Mouse (Mus musculus): Measurements from ENCODE around the gene Terf2ip. TPM values are rescaled to one million over a fixed set of nuclear protein-coding genes. Genes with fewer than 3 reads are reported as not detected.

Gene Terf2ip
- total and polyA plus RNA-seq, 3 experiments = 9.4 to 13.7 (median 12.4) TPM

DNA sequence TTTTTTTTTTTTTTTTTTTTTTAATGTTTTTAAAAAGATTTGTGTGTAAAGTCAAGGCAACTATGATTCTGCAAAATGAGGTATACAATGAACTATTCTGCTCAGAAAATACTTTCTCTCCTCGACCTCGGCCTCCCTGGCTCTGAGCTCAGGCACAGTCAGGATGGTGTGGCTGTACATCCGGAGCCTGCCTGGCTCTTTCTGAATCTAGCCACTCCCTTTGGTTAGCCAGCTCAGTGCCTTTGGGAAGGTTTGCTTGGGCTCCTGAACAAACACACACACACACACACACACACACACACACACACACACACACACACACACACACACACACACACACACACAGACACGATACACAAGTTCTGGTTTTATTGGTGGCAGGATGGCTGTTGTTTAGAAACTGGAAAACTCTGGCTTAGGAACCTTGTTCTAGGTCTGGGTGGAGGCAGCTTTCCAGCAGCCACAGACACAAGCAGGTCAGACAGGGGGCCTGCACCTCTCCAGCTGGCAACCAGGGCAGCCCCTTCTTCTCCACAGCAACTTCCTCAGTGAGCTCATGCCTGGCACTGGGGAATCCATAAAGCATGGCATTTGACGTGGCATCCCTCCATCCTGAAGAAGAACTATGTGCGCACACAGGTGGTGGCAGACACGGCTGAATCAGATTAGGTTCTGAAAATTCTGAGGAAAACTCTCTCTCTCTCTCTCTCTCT is 46.2 kb upstream of the Terf2ip start:
- no peaks in the 10 kb centered on the region for H3K79me2 ChIP-seq (replicated peaks; ENCODE audit: control insufficient read depth, extremely low read depth, insufficient read depth, poor library complexity, severe bottlenecking)
- in situ Hi-C loops (cut with MboI; ENCODE audit: low pct_ligation_motif_present, low pct_unique_long_range_greater_than_20kb, low sequenced_read_pairs) (no loop called here), dilution Hi-C loops (cut with MboI; ENCODE audit: extremely low pct_ligation_motif_present, extremely low pct_unique_long_range_greater_than_20kb, low sequenced_read_pairs) (no loop called here)
- peaks cover 3 to 15% of the 10 kb centered on the region in 2 experiments; a peak in 2 of 4 replicates for H3K4me1 ChIP-seq (ENCODE audit: control insufficient read depth in 1 of 2, insufficient read depth in 2 of 2)
- no peaks in the 10 kb centered on the region for H3K9me3 ChIP-seq (replicated peaks; ENCODE audit: low read length)
- H3K36me3 ChIP-seq (replicated peaks in 1 of 2; ENCODE audit: control insufficient read depth in 1 of 2, insufficient read depth in 1 of 2, low read length in 1 of 2) = peaks cover 11 to 65% of the 10 kb centered on the region in 2 experiments
- no peak overlapping the region for H3K9ac ChIP-seq (ENCODE audit: insufficient read depth, low read depth)
- no peak overlapping the region for H3K4me2 ChIP-seq (ENCODE audit: insufficient read depth, low read depth, poor library complexity, severe bottlenecking)
- H3K4me3 ChIP-seq (replicated peaks in 1 of 3; ENCODE audit: low read depth in 2 of 3, low read length in 2 of 3, poor library complexity in 1 of 3) = no peak overlapping the region
- H3K27me3 ChIP-seq (replicated peaks) = no peaks in the 10 kb centered on the region
- no peak for DNase-seq (ENCODE audit: extremely low read depth)
- H3K27ac ChIP-seq (ENCODE audit: insufficient read depth, low read depth) = no peak overlapping the region
- TF ChIP-seq JUND (conservative IDR thresholded peaks at IDR 0.05; ENCODE audit: low read depth, low read length) = no peak
- no peak for TF ChIP-seq SIN3A (IDR thresholded peaks at IDR 0.05; ENCODE audit: low read length)
- no peak for TF ChIP-seq MAX (IDR thresholded peaks at IDR 0.05; ENCODE audit: low read length)
- no peak for TF ChIP-seq JUN (IDR thresholded peaks at IDR 0.05; ENCODE audit: insufficient read depth, low read depth, low read length)
- TF ChIP-seq POLR2A (IDR thresholded peaks at IDR 0.05; ENCODE audit: low read depth, low read length) = no peak
- no peak for TF ChIP-seq CTCF (conservative IDR thresholded peaks at IDR 0.05 in 1 of 2, IDR thresholded peaks at IDR 0.05 in 1 of 2; ENCODE audit: low read depth in 2 of 2, low read length in 2 of 2)
- TF ChIP-seq PAX5 (IDR thresholded peaks at IDR 0.05; ENCODE audit: low read length) = no peak

DNA sequence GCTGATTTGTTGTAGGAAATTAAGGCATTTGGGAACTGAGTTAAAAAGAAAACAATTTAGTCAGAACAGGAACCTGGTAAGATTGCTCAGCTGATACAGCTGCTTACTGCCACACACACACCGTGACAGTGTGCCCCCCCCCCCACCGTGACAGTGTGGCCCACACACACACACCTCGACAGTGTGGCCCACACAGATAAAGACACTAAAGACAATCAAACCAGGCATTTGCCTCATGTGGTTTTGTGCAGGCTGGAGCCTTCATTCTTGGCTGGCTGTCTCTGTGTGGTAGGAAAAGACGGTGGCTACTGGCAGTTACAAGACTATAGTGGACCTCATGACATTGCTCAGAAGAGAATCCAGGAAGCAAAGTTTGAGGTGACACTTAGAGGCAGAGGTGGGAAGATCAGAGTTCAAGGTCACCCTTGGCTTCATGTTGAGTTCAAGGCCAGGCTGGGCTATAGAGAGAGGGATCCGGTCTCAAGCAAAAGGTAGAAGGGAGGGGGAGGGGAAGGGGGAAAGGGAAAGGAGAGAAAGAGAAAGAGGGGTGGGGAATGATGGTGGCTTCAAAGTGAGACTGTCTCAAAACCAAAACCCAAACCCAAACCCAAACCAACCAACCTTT is 43.8 kb upstream of the Terf2ip start:
- Histone ChIP-seq H3K4me3 (replicated peaks in 1 of 3; ENCODE audit: low read depth in 2 of 3, low read length in 2 of 3, poor library complexity in 1 of 3) (no peak overlapping the region), H3K27ac (ENCODE audit: insufficient read depth, low read depth) (no peak overlapping the region), H3K4me1 (ENCODE audit: control insufficient read depth in 1 of 2, insufficient read depth in 2 of 2) (peaks cover 3 to 15% of the 10 kb centered on the region in 2 experiments; a peak in 2 of 4 replicates), H3K36me3 (replicated peaks in 1 of 2; ENCODE audit: control insufficient read depth in 1 of 2, insufficient read depth in 1 of 2, low read length in 1 of 2) (peaks cover 20 to 70% of the 10 kb centered on the region in 2 experiments), H3K79me2 (replicated peaks; ENCODE audit: control insufficient read depth, extremely low read depth, insufficient read depth, poor library complexity, severe bottlenecking) (no peaks in the 10 kb centered on the region), H3K4me2 (ENCODE audit: insufficient read depth, low read depth, poor library complexity, severe bottlenecking) (no peak overlapping the region), H3K9ac (ENCODE audit: insufficient read depth, low read depth) (no peak overlapping the region), H3K9me3 (replicated peaks; ENCODE audit: low read length) (no peaks in the 10 kb centered on the region), H3K27me3 (replicated peaks) (no peaks in the 10 kb centered on the region)
- TF ChIP-seq POLR2AphosphoS2 (IDR thresholded peaks at IDR 0.05; ENCODE audit: low read depth, low read length) (0 out of 2 replicates have a peak, but pooled peaks have one; percentile 1), IRF4 (IDR thresholded peaks at IDR 0.05; ENCODE audit: low read depth, low read length) (no peak)
- dilution Hi-C loops (cut with MboI; ENCODE audit: extremely low pct_ligation_motif_present, extremely low pct_unique_long_range_greater_than_20kb, low sequenced_read_pairs) (no loop called here), in situ Hi-C loops (cut with MboI; ENCODE audit: low pct_ligation_motif_present, low pct_unique_long_range_greater_than_20kb, low sequenced_read_pairs) (no loop called here)
- no peak for DNase-seq (ENCODE audit: extremely low read depth)

DNA sequence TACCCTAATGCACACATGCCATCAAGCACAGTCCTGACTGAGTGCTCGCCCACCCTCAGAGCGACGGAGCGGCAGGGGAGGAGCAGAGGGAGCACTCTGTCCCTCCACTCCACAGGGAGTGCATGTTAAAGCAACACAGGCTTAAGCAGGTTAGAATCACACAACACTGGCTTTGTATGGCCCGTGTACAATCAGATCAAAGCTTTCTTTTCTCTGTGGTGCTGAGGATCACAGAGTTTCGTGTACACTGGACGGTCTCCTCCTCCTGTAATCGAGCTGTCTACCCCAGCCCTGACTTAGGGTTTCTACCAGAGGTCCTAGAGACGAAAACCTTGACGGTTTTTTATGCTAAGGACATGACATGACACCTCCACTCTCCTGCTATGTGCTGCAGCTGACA is 42.7 kb upstream of the Terf2ip start:
- peaks cover 5% of the 10 kb centered on the region for H3K9me3 ChIP-seq (replicated peaks; ENCODE audit: low read length)
- H3K36me3 ChIP-seq (replicated peaks in 1 of 2; ENCODE audit: control insufficient read depth in 1 of 2, insufficient read depth in 1 of 2, low read length in 1 of 2) = peaks cover 27 to 68% of the 10 kb centered on the region in 2 experiments
- TF ChIP-seq TCF12 (IDR thresholded peaks at IDR 0.05; ENCODE audit: low read depth, low read length) = no peak
- TF ChIP-seq ZNF384 (IDR thresholded peaks at IDR 0.05; ENCODE audit: low read depth, low read length) = no peak
- no peaks in the 10 kb centered on the region for H3K79me2 ChIP-seq (replicated peaks; ENCODE audit: control insufficient read depth, extremely low read depth, insufficient read depth, poor library complexity, severe bottlenecking)
- dilution Hi-C loops (cut with MboI; ENCODE audit: extremely low pct_ligation_motif_present, extremely low pct_unique_long_range_greater_than_20kb, low sequenced_read_pairs) (no loop called here), in situ Hi-C loops (cut with MboI; ENCODE audit: low pct_ligation_motif_present, low pct_unique_long_range_greater_than_20kb, low sequenced_read_pairs) (no loop called here)
- H3K9ac ChIP-seq (ENCODE audit: insufficient read depth, low read depth) = no peak overlapping the region
- no peak for DNase-seq (ENCODE audit: extremely low read depth)
- H3K27ac ChIP-seq (ENCODE audit: insufficient read depth, low read depth) = no peak overlapping the region
- H3K4me1 ChIP-seq (ENCODE audit: control insufficient read depth in 1 of 2, insufficient read depth in 2 of 2) = peaks cover 3 to 18% of the 10 kb centered on the region in 2 experiments; a peak in 2 of 4 replicates
- no peak overlapping the region for H3K4me3 ChIP-seq (replicated peaks in 1 of 3; ENCODE audit: low read depth in 2 of 3, low read length in 2 of 3, poor library complexity in 1 of 3)
- H3K27me3 ChIP-seq (replicated peaks) = no peaks in the 10 kb centered on the region
- H3K4me2 ChIP-seq (ENCODE audit: insufficient read depth, low read depth, poor library complexity, severe bottlenecking) = no peak overlapping the region
